Mouse (Mus musculus): Measurements from ENCODE around the gene Gm42906.

The Gm42906 gene

GRCm38 (mm10) chr5:151393821-151394662, 33.9 kb downstream of the Gm42906 start:
- DNase-seq = no peak

GRCm38 (mm10) chr5:151389827-151390226, 38.1 kb downstream of the Gm42906 start:
- DNase-seq = no peak

- DNase-seq = no peak
These were observed 48.1 kb downstream of the Gm42906 start for GRCm38 (mm10) chr5:151379896-151380295.

GRCm38 (mm10) chr5:151379210-151379609, 48.8 kb downstream of the Gm42906 start:
- DNase-seq = no peak

GRCm38 (mm10) chr5:151376931-151377330, 51.0 kb downstream of the Gm42906 start:
- no peak for DNase-seq

GRCm38 (mm10) chr5:151374825-151375224, 53.1 kb downstream of the Gm42906 start:
- DNase-seq = no peak

- DNase-seq = no peak
These were observed 56.8 kb downstream of the Gm42906 start for GRCm38 (mm10) chr5:151371130-151371529.

GRCm38 (mm10) chr5:151369306-151369721, 58.6 kb downstream of the Gm42906 start:
- DNase-seq = peak; percentile 10

GRCm38 (mm10) chr5:151368395-151369190, 59.4 kb downstream of the Gm42906 start:
- DNase-seq = peak; percentile 99

- DNase-seq = peak; percentile 51
These were observed 60.0 kb downstream of the Gm42906 start for GRCm38 (mm10) chr5:151367881-151368394.

GRCm38 (mm10) chr5:151367317-151367716, 60.6 kb downstream of the Gm42906 start:
- DNase-seq = no peak

- no peak for DNase-seq
These were observed 64.5 kb downstream of the Gm42906 start for GRCm38 (mm10) chr5:151363343-151364000.

GRCm38 (mm10) chr5:151349616-151350015, 78.3 kb downstream of the Gm42906 start:
- no peak for DNase-seq

- no peak for DNase-seq
These were observed 79.5 kb downstream of the Gm42906 start for GRCm38 (mm10) chr5:151348418-151348817.

GRCm38 (mm10) chr5:151346626-151347025, 81.3 kb downstream of the Gm42906 start:
- no peak for DNase-seq

- DNase-seq = no peak
These were observed 83.2 kb downstream of the Gm42906 start for GRCm38 (mm10) chr5:151344737-151345136.

GRCm38 (mm10) chr5:151333686-151334085, 94.3 kb downstream of the Gm42906 start:
- no peak for DNase-seq

GRCm38 (mm10) chr5:151333191-151333594, 94.8 kb downstream of the Gm42906 start:
- DNase-seq = no peak

- no peak for DNase-seq
These were observed 112.0 kb downstream of the Gm42906 start for GRCm38 (mm10) chr5:151315804-151316597.

- no peak for DNase-seq
These were observed 127.7 kb downstream of the Gm42906 start for GRCm38 (mm10) chr5:151300286-151300685.

- DNase-seq = no peak
These were observed 128.4 kb downstream of the Gm42906 start for GRCm38 (mm10) chr5:151299576-151299975.

GRCm38 (mm10) chr5:151298371-151298770, 129.6 kb downstream of the Gm42906 start:
- no peak for DNase-seq
